Mouse (Mus musculus) midbrain, embryonic 11.5 days (tissue): Measurements from ENCODE around the gene Mgme1. TPM values are rescaled to one million over a fixed set of nuclear protein-coding genes. Genes with fewer than 3 reads are reported as not detected.

Experiments used
- ATAC-seq: fragments of 200-750 bp; cut with Nextera tagmentation; 2 replicates; pipeline ENCODE4 v1.8.0; 2017; ENCODE audit warnings: moderate TSS enrichment, moderate library complexity; ENCODE audit not compliant: low FRiP score
- DNase-seq: peaks from one replicate; pipeline ENCODE4 v3.0.0; 2015; ENCODE audit warnings: low spot score; ENCODE audit errors: missing footprints
- H3K27ac ChIP-seq: fragments of 300-500 bp; sonication (generic); 2 replicates; pipeline ENCODE4 v1.5.1; 2014; ENCODE audit warnings: low read depth, low read length
- H3K27me3 ChIP-seq: fragments of 300-500 bp; sonication (generic); 2 replicates; pipeline ENCODE4 v1.6.1; 2014; ENCODE audit warnings: mild to moderate bottlenecking, low read length, moderate library complexity, mixed read lengths; ENCODE audit not compliant: control insufficient read depth, insufficient read depth
- H3K36me3 ChIP-seq: fragments of 300-500 bp; sonication (generic); 2 replicates; pipeline ENCODE4 v1.6.1; 2014; ENCODE audit warnings: mild to moderate bottlenecking, low read length, moderate library complexity, mixed read lengths; ENCODE audit not compliant: control insufficient read depth, insufficient read depth
- H3K4me1 ChIP-seq: fragments of 300-500 bp; sonication (generic); 2 replicates; pipeline ENCODE4 v1.6.1; 2014; ENCODE audit warnings: low read length; ENCODE audit not compliant: control insufficient read depth, insufficient read depth
- H3K4me2 ChIP-seq: fragments of 300-500 bp; sonication (generic); 2 replicates; pipeline ENCODE4 v1.6.1; 2014; ENCODE audit warnings: mild to moderate bottlenecking, moderate library complexity
- H3K4me3 ChIP-seq: fragments of 300-500 bp; sonication (generic); 2 replicates; pipeline ENCODE4 v1.5.1; 2014; ENCODE audit warnings: low read depth, low read length
- H3K9ac ChIP-seq: fragments of 300-500 bp; sonication (generic); 2 replicates; pipeline ENCODE4 v1.6.1; 2014; ENCODE audit warnings: low read length
- H3K9me3 ChIP-seq: fragments of 300-500 bp; sonication (generic); 2 replicates; pipeline ENCODE4 v1.6.1; 2016; ENCODE audit warnings: low read length; ENCODE audit not compliant: control insufficient read depth
- WGBS: fragments of 180-500 bp; shearing (Covaris S2); extraction: QIAGEN DNeasy Blood & Tissue Kit; methylation state at CpG from one replicate; pipeline ENCODE4 v1.1.7; 2014; 5-methylcytosine and 5-hydroxymethylcytosine counted together
- polyA plus RNA-seq: library from polyadenylated mRNA; unstranded; fragments of >200 nt; fragmentation: Nextera tagmentation; extraction: Ambion mirVana; gene quantifications from 2 replicates; pipeline ENCODE4 v1.2.1, GENCODE M21; 2014

The Mgme1 gene
- polyA plus RNA-seq, 1 experiment from 2014 or later = 17.4 TPM

DNA sequence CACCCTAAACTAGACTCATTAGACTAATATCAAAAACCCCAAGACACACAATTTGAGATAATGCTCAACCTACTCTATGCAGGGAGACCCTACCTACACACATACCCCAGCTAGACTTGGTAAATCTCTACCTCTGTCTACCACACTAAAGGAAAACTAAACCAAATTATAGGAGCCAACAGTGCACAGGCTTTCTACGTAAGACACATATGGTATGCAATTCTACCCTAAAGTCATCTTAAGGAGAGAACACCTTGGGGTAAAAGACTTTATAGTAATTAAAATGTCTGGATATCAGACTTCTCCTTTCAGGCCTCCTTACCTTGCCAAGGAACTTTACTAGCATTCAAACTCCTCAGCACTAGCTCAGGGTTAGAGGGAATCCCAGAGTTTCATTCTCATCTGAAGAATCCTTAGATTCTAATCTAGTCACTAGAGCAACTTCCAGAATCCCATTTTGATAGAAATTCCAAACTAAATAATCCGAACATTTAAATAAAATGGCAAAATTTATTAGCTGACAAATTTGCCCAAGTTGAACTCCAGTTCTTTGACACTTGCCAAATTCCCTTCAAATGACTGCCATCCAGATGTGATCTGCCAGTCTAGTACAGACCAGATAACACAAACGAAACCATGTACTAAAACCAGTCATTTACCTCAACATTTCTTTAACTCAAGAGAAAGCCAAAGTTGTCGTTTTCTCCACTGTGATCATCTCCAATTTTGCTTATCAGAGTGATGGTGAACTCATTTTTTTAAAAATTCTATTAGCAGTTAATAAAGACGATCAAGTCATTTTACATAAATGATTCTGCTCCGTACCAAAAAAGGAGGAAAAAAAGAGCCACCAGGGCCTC, 1.8 kb upstream of the Mgme1 start:
- WGBS = 7% methylated on average over 6 of the region's 6 CpGs
- no peaks in the 10 kb centered on the region for H3K9me3 ChIP-seq
- H3K27me3 ChIP-seq = no peaks in the 10 kb centered on the region
- H3K4me2 ChIP-seq = peak overlapping the region; percentile 69
- DNase-seq (peak; percentile 82), ATAC-seq (no peak)
- H3K4me3 ChIP-seq = peak overlapping the region; percentile 88
- H3K9ac ChIP-seq = peak overlapping the region; percentile 98
- no peak overlapping the region for H3K27ac ChIP-seq
- H3K4me1 ChIP-seq = peaks cover 16% of the 10 kb centered on the region
- H3K36me3 ChIP-seq = no peaks in the 10 kb centered on the region; the same call in 1 of the 2 replicates

DNA sequence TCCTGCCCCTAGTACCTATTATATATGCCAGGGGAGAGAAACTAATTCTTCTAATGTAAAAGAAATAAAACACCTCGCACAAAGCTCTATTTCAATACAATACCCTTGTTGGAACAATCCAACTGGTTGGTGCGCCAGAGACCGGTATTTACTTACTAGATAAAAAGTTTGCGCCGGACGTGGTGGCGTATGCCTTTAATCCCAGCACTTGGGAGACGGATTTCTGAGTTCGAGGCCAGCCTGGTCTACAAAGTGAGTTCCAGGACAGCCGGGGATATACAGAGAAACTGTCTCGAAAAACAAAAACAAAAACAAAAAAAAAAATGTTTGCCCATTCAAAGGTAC, 1.2 kb upstream of the Mgme1 start:
- Histone ChIP-seq H3K27me3 (no peaks in the 10 kb centered on the region), H3K4me3 (peak overlapping the region; percentile 88), H3K9ac (peak overlapping the region; percentile 98), H3K27ac (no peak overlapping the region), H3K4me2 (peak overlapping the region; percentile 69), H3K9me3 (no peaks in the 10 kb centered on the region), H3K4me1 (peaks cover 16% of the 10 kb centered on the region), H3K36me3 (no peaks in the 10 kb centered on the region; the same call in 1 of the 2 replicates)
- no peak for ATAC-seq
- DNase-seq = no peak
- WGBS = under 1% methylated on average over 11 of the region's 11 CpGs

DNA sequence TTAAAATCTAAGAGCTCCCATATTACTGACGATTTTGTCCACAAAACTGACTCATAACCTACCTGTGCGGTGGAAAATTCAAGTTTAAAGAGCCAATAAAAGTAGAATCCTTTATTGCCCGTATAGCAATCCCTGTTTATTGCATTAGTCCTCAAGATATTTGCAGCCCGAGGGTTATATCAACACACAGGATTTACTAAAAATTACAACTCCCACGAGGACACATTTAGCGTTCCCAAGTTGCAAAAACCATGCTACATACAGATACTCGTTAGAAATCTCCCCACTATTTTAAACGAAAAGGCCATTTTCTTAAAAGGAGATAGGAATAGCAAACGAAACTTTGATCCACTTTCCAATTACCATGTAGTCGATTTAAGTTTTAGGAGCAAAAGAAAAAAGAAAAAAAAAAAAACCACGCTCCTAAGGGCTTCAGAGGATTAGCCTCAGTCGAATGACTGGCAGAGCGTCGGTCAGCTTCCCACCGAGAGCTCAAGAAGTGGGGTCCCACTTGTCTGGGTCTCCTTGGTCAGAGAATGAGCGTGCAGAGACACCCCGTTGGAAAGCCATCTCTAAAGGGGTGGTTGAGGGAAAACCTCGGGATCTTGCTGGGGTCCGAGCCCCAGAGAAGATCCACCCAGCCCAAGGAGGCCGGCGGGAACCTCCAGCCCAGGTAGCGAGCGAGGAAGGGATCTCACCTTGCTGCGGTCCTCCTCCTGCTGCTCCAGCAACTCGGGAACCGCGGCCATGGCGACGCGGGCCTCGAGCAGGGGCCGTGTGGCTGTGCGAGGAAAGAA, 586 bp upstream of the Mgme1 start:
- Histone ChIP-seq H3K4me3 (peak overlapping the region; percentile 88), H3K27ac (peak overlapping the region; percentile 76), H3K36me3 (no peaks in the 10 kb centered on the region; the same call in 1 of the 2 replicates), H3K4me1 (peaks cover 16% of the 10 kb centered on the region), H3K27me3 (no peaks in the 10 kb centered on the region), H3K9me3 (no peaks in the 10 kb centered on the region), H3K4me2 (peak overlapping the region; percentile 69), H3K9ac (peak overlapping the region; percentile 98)
- under 1% methylated on average over 24 of the region's 33 CpGs for WGBS
- DNase-seq = peak; percentile 94
- peak; percentile 28 for ATAC-seq

DNA sequence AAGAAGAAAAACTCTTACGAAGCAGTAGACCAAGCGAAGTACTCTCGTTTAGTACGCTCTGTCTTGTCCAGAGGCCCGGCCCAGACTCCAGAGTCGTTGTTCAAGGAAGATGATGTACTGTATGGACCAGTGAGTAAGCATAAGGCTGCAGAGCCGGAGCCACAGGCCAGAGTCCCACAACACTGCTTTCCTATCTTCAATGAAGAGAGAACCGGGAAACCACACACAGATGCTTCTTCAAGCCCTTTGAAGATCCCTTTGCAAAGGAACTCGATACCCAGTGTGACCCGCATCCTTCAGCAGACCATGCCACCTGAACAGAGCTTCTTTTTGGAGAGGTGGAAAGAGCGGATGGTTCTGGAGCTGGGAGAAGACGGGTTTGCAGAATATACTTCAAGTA, 1.6 kb downstream of the Mgme1 start:
- 93% methylated on average over 12 of the region's 12 CpGs for WGBS

DNA sequence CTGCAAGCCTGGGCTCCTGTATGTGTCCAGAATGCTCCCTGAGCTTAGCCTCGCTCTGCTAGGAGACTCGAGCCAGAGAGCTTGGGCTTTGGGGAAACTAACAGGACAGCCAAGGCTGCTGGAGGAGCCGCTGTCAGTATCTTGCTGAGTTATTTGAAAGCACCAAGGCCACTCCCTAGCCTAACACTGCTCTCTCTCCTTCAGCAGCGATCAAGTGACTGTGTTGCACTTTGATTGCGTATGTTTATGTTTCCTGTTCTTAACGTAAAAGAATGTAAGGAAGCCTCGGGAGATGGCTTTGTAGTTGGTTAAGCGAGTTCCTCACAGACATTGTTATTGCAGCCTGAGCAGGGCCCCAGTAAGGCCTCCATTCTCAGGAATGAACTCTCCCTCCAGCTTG, 4.3 kb downstream of the Mgme1 start:
- Histone ChIP-seq H3K4me1 (no peaks in the 10 kb centered on the region), H3K27ac (no peak overlapping the region), H3K27me3 (no peaks in the 10 kb centered on the region), H3K4me2 (no peak overlapping the region), H3K9ac (no peak overlapping the region), H3K9me3 (no peaks in the 10 kb centered on the region), H3K36me3 (peaks cover 3% of the 10 kb centered on the region; the same call in 1 of the 2 replicates), H3K4me3 (no peak overlapping the region)
- ATAC-seq (no peak), DNase-seq (no peak)
- 73% methylated on average over 8 of the region's 8 CpGs for WGBS

More for the DNA sequence above, 1.6 kb downstream of the Mgme1 start:
- H3K27me3 ChIP-seq = no peaks in the 10 kb centered on the region
- no peaks in the 10 kb centered on the region for H3K9me3 ChIP-seq
- no peak for ATAC-seq
- H3K9ac ChIP-seq = no peak overlapping the region
- peaks cover 16% of the 10 kb centered on the region for H3K4me1 ChIP-seq
- no peak overlapping the region for H3K27ac ChIP-seq
- 0 out of 2 replicates have a peak, but pooled peaks cover under 1% of the 10 kb centered on the region for H3K36me3 ChIP-seq
- H3K4me3 ChIP-seq = no peak overlapping the region
- no peak for DNase-seq
- no peak overlapping the region for H3K4me2 ChIP-seq

DNA sequence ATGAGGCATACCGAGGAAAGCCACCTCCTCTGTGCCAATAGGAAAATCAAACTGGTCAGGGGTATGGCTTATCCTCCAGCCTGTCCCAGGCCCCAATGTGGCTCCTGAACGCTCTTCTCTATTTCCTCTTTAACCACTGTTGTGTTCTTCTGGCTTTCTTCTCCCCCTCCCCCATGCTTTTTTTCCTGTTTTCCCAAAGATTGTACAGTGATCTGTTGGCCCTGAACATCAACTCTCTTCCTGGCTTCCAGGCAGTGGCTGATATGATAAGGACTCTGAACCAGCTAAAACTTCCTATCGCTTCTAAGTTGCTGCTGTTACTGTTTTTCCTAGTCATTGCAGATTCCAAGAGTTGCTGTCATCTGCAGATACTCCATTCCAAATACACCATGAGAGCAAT, 6.4 kb downstream of the Mgme1 start:
- Histone ChIP-seq H3K9ac (no peak overlapping the region), H3K36me3 (peaks cover 3% of the 10 kb centered on the region; the same call in 1 of the 2 replicates), H3K27me3 (no peaks in the 10 kb centered on the region), H3K9me3 (no peaks in the 10 kb centered on the region), H3K4me1 (no peaks in the 10 kb centered on the region), H3K27ac (no peak overlapping the region), H3K4me3 (no peak overlapping the region), H3K4me2 (no peak overlapping the region)
- no peak for DNase-seq
- ATAC-seq = no peak
- 90% methylated on average over 3 of the region's 3 CpGs for WGBS

DNA sequence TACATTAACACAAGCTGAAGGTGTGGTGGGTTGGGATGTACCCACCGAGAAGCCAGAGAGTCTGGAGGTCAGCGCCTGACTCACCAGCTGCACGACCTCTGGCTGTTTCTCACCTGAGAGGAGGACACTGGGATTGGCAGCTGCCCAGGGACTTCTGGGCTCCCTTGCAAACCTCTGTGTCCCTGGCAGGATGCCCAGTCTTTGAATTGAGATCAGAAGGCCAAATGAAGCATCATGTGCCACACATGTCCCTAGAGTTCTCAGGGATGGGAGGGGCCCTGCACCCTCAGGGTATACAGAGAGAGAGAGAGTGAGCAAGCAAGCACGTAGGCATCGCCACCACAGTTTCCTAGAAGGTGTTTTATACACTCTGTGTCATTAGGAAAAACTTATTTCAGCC, 9.3 kb downstream of the Mgme1 start:
- H3K4me1 ChIP-seq = no peaks in the 10 kb centered on the region
- DNase-seq (no peak), ATAC-seq (no peak)
- H3K9me3 ChIP-seq = no peaks in the 10 kb centered on the region
- peaks cover 3% of the 10 kb centered on the region; the same call in 1 of the 2 replicates for H3K36me3 ChIP-seq
- no peak overlapping the region for H3K27ac ChIP-seq
- no peak overlapping the region for H3K4me2 ChIP-seq
- 91% methylated on average over 5 of the region's 5 CpGs for WGBS
- no peak overlapping the region for H3K4me3 ChIP-seq
- H3K27me3 ChIP-seq = no peaks in the 10 kb centered on the region
- no peak overlapping the region for H3K9ac ChIP-seq

DNA sequence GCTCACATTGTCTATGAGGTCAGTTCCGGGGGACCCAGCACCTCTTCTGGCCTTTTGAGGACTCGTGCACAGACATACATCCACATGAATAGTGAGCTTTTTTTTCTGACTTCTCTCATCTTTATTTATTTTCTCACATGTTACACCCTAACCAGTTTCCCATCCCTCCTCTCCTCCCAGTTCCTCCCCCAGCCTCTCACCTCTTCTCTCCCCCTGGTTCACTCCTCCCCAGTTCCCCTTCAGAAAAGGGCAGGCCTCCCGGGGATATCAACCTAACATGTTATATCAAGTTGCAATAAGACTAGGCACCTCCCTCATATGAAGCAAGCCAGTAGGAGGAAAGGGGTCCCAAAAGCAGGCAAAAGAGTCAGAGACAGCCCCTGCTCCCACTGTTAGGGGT, 10.1 kb downstream of the Mgme1 start:
- DNase-seq (no peak), ATAC-seq (no peak)
- H3K4me1 ChIP-seq = no peaks in the 10 kb centered on the region
- 85% methylated on average over 3 of the region's 3 CpGs for WGBS
- H3K4me3 ChIP-seq = no peak overlapping the region
- H3K27ac ChIP-seq = no peak overlapping the region
- no peak overlapping the region for H3K4me2 ChIP-seq
- H3K9me3 ChIP-seq = no peaks in the 10 kb centered on the region
- no peak overlapping the region for H3K9ac ChIP-seq
- peaks cover 3% of the 10 kb centered on the region; the same call in 1 of the 2 replicates for H3K36me3 ChIP-seq
- no peaks in the 10 kb centered on the region for H3K27me3 ChIP-seq

DNA sequence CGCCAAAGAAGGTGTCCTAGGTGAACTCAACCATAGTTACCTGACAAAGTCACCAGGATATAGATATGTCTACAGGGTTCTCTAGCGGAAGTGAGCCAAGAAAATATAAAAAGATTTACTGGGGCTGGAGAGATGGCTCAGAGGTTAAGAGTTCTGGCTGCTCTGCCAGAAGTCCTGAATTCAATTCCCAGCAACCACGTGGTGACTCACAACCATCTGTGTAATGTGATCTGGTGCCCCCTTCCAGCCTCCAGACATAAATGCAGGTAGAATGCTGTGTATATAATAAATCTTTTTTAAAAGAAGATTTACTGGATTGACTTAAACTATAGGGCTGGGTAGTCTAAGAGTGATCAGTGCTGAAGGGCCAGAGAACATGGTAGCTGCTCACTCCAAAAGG, 11.0 kb downstream of the Mgme1 start:
- no peak for DNase-seq

More for the DNA sequence above, 11.0 kb downstream of the Mgme1 start:
- no peak for ATAC-seq
- Histone ChIP-seq H3K4me2 (no peak overlapping the region), H3K9me3 (no peaks in the 10 kb centered on the region), H3K4me3 (no peak overlapping the region), H3K4me1 (no peaks in the 10 kb centered on the region), H3K36me3 (peaks cover 3% of the 10 kb centered on the region; the same call in 1 of the 2 replicates), H3K27ac (no peak overlapping the region), H3K9ac (no peak overlapping the region), H3K27me3 (no peaks in the 10 kb centered on the region)
- 73% methylated on average over 3 of the region's 3 CpGs for WGBS
